23 mouse cellular contexts compared by ENCODE assay signal in genomic region chr5:143505545-143505944, GRCm38 (mm10). TPM values are rescaled to one million over a fixed set of nuclear protein-coding genes. Genes with fewer than 3 reads are reported as not detected.
A peak's percentile ranks its signal among the peaks of the same experiment; 100 is the strongest.
DNase-seq lines count a peak whose midpoint lies in the region; ATAC-seq lines count a peak whose summit lies in the region.
"Had no signal": no experiment of that assay in that cellular context is flagged by ENCODE, and none has a peak within 500 bp of the region (broad histone marks: within the 10 kb centered on the region; RNA-seq: fewer than 3 reads in every experiment).

No protein-coding gene starts in this region.

- H3K27ac ChIP-seq in heart, embryonic 10.5 days, result no peak overlapping the region
- H3K27ac ChIP-seq: embryonic facial prominence, embryonic 13.5 days; embryonic facial prominence, embryonic 15.5 days; forebrain, embryonic 10.5 days; forebrain, embryonic 12.5 days had no signal

- no peaks in the 10 kb centered on the region for H3K9me3 ChIP-seq in heart, embryonic 10.5 days
- H3K9me3 ChIP-seq: embryonic facial prominence, embryonic 13.5 days; embryonic facial prominence, embryonic 15.5 days; forebrain, embryonic 10.5 days; forebrain, embryonic 12.5 days; G1E had no signal

- intact Hi-C loops in left cerebral cortex, postnatal 4 days (cut with DNase I), result no loop called here

- H3K4me3 ChIP-seq in heart, embryonic 10.5 days, result no peak overlapping the region
- H3K4me3 ChIP-seq: embryonic facial prominence, embryonic 13.5 days; embryonic facial prominence, embryonic 15.5 days; erythroblast, embryonic 14.5 days; forebrain, embryonic 10.5 days; forebrain, embryonic 12.5 days had no signal

- H3K36me3 ChIP-seq in heart, embryonic 10.5 days, result peaks cover 60% of the 10 kb centered on the region

- 84% methylated on average over 7 of the region's 7 CpGs for WGBS in heart, embryonic 10.5 days

- DNase-seq in thymus, postnatal 0 days (ENCODE audit: low spot score), result no peak
- no peak for DNase-seq in heart, embryonic 10.5 days (ENCODE audit: low spot score)
- DNase-seq in left cerebral cortex, postnatal 4 days, result no peak
- DNase-seq: adrenal gland, adult 2 months; adrenal gland, postnatal 10 days; adrenal gland, postnatal 25 days; cerebellum, adult 11 months; cerebellum, adult 18-20 months; cerebellum, adult 8-10 months; cerebellum, adult 9-11 months; cerebellum, postnatal 36 days; embryo, embryonic 11 days had no signal

- H3K4me1 ChIP-seq in heart, embryonic 10.5 days, result peaks cover 38% of the 10 kb centered on the region

- ATAC-seq in CD4-positive, CD25-positive, alpha-beta regulatory T cell, adult 4 months, result peak; percentile 61
- peak; percentile 44 for ATAC-seq in activated CD4-positive, CD25-positive, alpha-beta regulatory T cell, adult 4 months
- ATAC-seq: forebrain, embryonic 14.5 days; forebrain, embryonic 16.5 days; Patski had no signal

- no peaks in the 10 kb centered on the region for H3K27me3 ChIP-seq in heart, embryonic 10.5 days (ENCODE audit: insufficient read depth, poor library complexity, severe bottlenecking)
- H3K27me3 ChIP-seq: embryonic facial prominence, embryonic 13.5 days; embryonic facial prominence, embryonic 15.5 days; forebrain, embryonic 12.5 days; Patski had no signal

RNA-seq across cellular contexts. Expression of gene Rac1, which starts 22.3 kb away (rescaled TPM):
- polyA plus RNA-seq in CD4-positive, CD25-positive, alpha-beta regulatory T cell, adult 4 months (2017; shearing (Covaris generic)), result 10 to 100 TPM; 51.5 to 66.6 TPM
- 10 to 100 TPM; 63.1 to 70.0 TPM for polyA plus RNA-seq in activated CD4-positive, CD25-positive, alpha-beta regulatory T cell, adult 4 months (2017; shearing (Covaris generic))
- polyA plus RNA-seq in thymus, postnatal 0 days (2015; fragmentation: Nextera tagmentation; extraction: Ambion mirVana), result 419 and 434 TPM in 2 replicates
- 369 and 431 TPM in 2 replicates for polyA plus RNA-seq in heart, embryonic 10.5 days (2016; fragmentation: Nextera tagmentation; extraction: Ambion mirVana)
- 100 to 1,000 TPM; 415 to 420 TPM for total RNA-seq in left cerebral cortex, postnatal 4 days (2021)

RNA-seq across cellular contexts. Expression of gene Daglb, which starts 41.2 kb away (rescaled TPM):
- polyA plus RNA-seq in CD4-positive, CD25-positive, alpha-beta regulatory T cell, adult 4 months (2017; shearing (Covaris generic)), result 10 to 100 TPM; 11.5 to 13.7 TPM
- 10 to 100 TPM in 1 of 2 experiments, 1 to 10 TPM in 1; 8.5 to 10.6 TPM for polyA plus RNA-seq in activated CD4-positive, CD25-positive, alpha-beta regulatory T cell, adult 4 months (2017; shearing (Covaris generic))
- polyA plus RNA-seq in thymus, postnatal 0 days (2015; fragmentation: Nextera tagmentation; extraction: Ambion mirVana), result 4.5 and 4.7 TPM in 2 replicates
- polyA plus RNA-seq in heart, embryonic 10.5 days (2016; fragmentation: Nextera tagmentation; extraction: Ambion mirVana), result 11.9 and 13.9 TPM in 2 replicates
- 10 to 100 TPM; 16.7 to 17.4 TPM for total RNA-seq in left cerebral cortex, postnatal 4 days (2021)
